Mouse (Mus musculus) left cerebral cortex, postnatal 25 days (tissue): ENCODE results near the gene Rgcc. TPM values are rescaled to one million over a fixed set of nuclear protein-coding genes. Genes with fewer than 3 reads are reported as not detected.

Experiments
- DNase-seq, 2 experiments: peaks; one replicate each; pipeline ENCODE4 v3.0.0; 2022; ENCODE audit warnings: low spot score in 2 of 2, mixed read lengths in 1 of 2
- intact Hi-C: fragments of 180-260 bp; cut with DNase I; formaldehyde crosslinking; loops from one replicate; pipeline ENCODE4 v1.15.1; 2025
- total RNA-seq, 2 experiments: library from RNA; stranded (reverse); gene quantifications; 2 replicates each; pipeline ENCODE4 v1.2.3; 2021

Rgcc gene
- total RNA-seq, 2 experiments from 2014 or later = 31.9 to 42.4 TPM

DNA sequence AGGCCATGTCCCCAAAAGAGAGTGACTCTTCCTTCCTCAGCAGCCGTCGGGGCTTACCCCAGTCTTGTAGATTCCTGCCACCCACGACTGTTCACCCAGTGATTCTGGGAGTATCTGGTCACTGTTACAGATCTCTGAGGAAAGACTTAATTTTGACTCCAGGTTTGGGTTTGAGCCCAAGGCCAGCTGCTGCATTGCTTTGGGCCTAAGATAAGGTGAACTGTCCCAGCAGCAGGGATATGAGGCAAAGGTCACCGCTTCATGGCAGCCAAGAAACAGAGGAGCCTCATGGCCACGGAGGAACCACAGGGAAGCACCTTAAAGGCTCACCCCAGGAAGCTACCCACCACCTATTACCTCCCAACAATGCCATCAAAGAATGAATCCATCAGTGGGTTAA is 44.8 kb downstream of the Rgcc start:
- intact Hi-C loops = no loop called here
- no peak for DNase-seq

- no peak for DNase-seq
- intact Hi-C loops = no loop called here
These were observed 45.7 kb downstream of the Rgcc start for GRCm38 (mm10) chr14:79255786-79256185.

- intact Hi-C loops = no loop called here
- no peak for DNase-seq
These were observed 49.6 kb downstream of the Rgcc start for GRCm38 (mm10) chr14:79251727-79252285.

DNA sequence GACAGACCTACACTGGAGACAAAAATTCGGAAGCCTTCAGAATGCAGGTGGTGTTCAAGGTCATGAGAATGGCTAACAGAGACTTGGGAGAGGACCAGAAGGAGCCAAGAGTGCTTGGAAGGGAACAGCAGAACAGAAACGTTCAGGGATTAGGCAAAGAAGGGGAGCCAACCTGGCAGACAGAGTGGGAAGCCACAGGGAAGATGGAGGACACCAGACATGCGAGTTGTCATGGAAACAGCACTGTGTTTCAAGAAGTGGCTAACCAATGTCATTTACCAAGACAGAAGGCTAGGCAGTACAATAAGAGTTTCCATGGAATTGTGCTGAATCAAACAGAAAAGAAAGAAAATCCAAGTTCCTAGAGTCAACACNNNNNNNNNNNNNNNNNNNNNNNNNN is 56.9 kb downstream of the Rgcc start:
- intact Hi-C loops = no loop called here
- DNase-seq = peak in 1 of 2 experiments; percentile 21

DNA sequence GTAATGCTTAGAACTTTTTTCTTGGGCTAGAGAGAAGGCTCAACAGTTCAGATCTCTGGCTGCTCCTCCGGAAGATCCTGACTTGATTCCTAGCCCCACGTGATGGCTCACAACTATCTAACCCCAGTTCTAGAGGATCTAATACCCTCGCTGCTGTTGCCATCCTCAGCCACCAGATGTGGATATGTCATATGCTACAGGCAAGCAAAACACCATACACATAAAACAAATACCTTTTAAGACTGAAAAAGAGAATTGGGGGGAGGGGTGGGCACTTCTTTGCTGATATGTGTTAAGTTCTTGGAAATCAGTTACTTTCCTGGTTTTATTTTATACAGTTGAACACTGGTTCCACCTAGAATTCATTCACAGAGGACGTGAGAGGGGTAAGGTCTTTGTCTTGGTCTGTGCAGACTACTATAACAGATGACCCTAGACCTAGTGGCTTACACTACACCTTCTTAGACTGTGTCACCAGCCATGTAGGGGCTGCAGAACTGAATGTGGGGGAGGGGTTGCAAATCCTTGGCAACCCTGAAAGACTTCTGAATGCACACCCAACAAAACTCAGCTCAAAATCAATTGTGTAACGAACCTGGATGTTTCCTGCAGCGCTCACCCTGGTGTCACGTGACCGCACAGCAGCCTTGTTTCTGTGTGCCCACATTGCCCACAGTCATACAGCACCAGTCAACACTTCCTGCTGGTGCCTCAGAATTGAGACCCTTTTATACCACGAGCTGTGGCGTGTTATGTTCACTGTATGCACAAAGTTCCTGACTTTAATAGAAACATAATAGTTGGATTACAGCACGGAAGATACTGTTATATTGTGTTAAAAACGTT is 58.2 kb downstream of the Rgcc start:
- intact Hi-C loops = no loop called here
- no peak for DNase-seq

DNA sequence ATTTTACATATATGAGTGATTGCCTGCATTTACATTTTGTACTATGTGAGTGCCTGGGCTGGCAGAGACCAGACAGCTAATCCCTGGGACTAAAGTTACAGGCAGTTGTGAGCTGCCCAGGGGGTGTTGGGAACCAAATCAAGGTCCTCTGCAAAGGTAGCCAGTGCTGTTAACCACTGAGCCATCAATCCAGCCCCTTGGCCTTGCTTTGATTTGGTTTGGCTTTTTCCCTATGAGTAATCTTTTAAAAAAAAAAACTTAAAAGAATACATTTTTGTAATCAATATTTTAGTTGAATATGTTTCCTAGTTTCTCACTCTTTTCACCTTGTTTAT is 59.1 kb downstream of the Rgcc start:
- intact Hi-C loops = no loop called here
- no peak for DNase-seq

DNA sequence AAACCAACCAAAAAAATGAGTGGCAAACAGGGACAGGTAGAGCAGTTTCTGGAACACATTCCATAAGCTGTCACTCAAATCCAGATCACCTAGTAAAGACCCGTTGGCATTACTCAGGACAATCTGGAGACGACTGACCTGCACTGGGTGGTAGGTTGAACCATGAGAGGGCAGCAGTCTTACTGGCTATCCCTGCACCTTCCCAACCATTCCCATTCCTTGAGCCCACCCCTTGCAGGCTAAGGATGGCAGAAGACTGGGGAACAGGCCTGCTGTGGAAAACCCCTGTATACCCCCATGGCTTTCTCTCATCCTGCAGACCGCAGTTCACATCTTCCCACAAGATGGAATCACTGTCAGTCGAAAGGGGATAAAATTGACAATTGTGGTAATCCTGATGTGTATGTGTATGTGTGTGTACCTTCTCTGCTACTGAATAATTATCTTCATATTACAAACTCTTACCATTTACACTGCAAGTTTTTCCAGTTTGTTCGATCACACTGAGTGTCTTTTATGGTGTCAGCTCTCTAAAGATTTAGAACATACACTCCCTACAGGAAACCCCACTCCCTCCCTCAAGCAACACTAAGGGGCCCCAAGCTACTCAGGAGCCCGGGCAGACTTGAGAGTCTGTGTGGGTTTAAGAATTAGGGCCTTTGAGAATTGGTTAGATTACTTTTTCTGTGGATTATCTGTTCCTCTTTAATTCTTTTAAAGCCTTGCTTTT is 59.6 kb downstream of the Rgcc start:
- intact Hi-C loops = no loop called here
- DNase-seq = no peak

- intact Hi-C loops = no loop called here
- DNase-seq = no peak
These were observed 60.3 kb downstream of the Rgcc start for GRCm38 (mm10) chr14:79241057-79241570.

DNA sequence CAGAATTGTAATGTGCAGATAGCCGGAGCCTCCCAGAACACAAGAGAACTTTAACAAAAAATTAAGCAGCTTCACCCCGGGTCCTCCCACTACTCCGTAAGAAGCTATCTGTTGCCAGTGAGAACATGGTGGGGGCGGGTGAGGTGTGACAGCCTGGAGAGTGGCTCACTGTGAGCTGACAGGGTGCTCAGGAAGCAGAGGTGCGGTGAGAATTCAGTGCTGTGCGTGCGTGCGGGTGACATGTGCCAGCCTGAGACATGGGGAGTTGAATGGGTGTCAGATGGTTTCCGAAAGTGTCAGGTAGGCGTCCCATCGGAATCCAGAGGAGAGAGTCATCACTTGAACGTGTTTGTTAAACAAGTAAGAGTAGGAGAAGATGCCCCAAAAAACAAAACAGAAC is 62.0 kb downstream of the Rgcc start:
- DNase-seq = peak; percentile 50 to 74
- intact Hi-C loops = no loop called here

Other genes with a start within 250 kb of the Rgcc start
- gene Zfp957, start 54.3 kb downstream of the Rgcc start, total RNA-seq = not detected
- gene Naa16, start 89.1 kb upstream of the Rgcc start, total RNA-seq = 10 to 100 TPM in 1 of 2 experiments, 1 to 10 TPM in 1; 9.1 to 13.7 TPM
- 1 to 10 TPM; 5.4 to 5.8 TPM for gene Mtrf1, start 96.1 kb upstream of the Rgcc start, total RNA-seq
- gene Kbtbd7, start 124.9 kb upstream of the Rgcc start, total RNA-seq = 10 to 100 TPM; 39.8 to 41.0 TPM
- gene Kbtbd6, start 150.2 kb upstream of the Rgcc start, total RNA-seq = 1 to 10 TPM; 1.3 to 1.6 TPM
- gene Elf1, start 179.5 kb upstream of the Rgcc start, total RNA-seq = 1 to 10 TPM; 4.1 to 4.4 TPM
- gene Wbp4, start 179.9 kb upstream of the Rgcc start, total RNA-seq = 10 to 100 TPM; 46.2 to 48.4 TPM